Mouse (Mus musculus): ENCODE data around the gene Mdfic. TPM values are rescaled to one million over a fixed set of nuclear protein-coding genes. Genes with fewer than 3 reads are reported as not detected.

Gene Mdfic
- total RNA-seq, 2 experiments from 2014 or later, result 3.0 to 3.5 TPM

- peak; percentile 61 to 71 for DNase-seq (ENCODE audit: low spot score in 2 of 2)
These were observed 69.4 kb downstream of the Mdfic start for GRCm38 (mm10) chr6:15789523-15790500.

DNA sequence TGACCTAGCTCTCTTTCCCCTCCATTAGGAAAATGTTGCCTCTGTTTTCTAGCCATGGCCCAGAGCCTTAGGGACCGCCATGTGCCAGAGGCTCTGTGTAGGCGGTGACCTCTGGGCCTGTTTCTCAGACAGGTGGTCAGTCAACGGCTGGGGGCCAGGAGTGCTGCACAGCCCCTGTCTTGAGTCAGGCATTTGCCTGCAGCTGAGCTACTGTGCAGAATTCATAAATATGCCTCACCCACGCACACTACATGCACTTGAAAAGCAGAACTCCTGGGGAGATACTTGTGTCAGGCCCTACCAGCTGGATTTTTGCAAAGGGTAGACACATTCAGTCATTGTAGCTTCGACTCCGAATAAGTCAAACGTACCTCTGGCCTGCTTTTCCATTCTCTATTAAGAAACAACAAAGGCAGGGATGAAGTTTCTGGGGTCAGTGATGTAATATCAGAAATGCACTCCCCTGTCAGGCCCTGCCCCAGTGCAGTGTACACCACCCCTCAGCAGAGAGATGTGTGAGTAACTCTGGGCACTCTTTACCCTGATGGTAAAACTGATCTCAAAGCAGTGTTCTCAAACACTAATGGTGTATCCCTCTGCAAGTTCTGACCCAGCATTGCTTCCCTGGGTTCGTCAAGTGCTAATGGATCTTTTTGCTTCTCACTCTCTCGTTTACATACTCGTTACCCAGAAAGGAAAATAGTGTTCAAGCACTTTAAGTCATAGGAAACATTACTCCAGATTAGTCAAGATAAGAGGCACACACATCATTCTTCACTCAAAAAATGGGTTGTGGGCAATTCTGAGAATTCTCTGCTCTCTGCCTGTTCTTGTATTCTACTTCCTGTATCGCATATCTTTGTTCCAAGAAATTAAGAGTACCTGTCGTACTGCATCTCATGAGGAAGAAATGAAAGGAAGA, 72.5 kb downstream of the Mdfic start:
- no peak for DNase-seq (ENCODE audit: low spot score in 2 of 2)

DNA sequence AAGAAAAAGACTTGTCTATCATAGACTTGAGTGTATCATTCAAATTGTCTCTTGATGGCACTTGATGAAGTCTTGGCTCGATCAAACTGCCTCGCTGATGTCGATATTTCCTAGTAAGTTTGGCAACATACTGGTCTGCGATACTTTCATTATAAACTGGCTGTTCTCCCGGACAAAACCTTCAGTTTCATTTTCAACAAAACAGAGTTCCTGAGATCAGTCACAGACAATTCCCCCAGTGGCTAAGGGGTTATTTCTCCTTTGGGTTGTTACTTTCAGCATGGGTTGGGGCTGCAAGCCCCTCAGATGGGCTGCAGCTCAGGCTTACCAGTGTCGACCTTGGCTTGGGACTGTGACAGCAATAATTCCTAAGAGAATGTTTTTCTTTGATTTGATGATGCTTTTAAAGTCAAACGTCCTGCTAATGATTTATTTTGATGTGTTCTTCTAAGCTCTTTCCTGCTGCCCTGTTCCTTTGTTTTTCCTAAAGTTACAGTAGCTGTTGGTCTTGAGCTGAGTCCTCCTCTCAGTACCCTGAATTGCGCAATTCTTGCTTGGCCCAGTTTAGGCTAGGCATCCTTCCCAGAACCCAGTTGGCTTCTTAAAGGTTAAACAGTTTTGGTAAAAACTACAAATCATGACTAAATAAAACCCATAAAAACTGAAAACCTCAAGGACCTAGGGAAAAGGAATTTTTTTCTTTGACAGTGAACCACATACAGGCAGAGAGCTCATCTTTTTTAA, 73.3 kb downstream of the Mdfic start:
- DNase-seq (ENCODE audit: low spot score in 2 of 2), result no peak

DNA sequence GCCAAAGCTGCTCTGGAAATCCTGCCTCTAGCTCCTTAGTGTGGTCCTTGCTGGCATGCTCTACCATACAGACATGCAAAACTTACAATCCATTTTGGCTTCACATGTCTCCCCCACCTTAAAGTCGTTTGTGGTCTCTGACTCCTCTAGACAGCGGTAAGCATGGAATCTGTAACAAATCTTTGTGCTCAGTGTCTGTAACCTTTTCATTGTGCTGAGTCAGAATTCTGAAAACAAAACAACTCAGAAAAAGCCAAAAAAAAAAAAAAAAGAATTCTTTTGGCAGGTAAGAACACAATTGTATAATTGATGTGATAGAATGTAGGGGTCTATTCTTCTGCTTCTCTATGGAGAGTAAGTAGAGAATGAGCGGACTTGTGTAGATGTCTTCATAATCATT, 74.3 kb downstream of the Mdfic start:
- no peak for DNase-seq (ENCODE audit: low spot score in 2 of 2)

DNA sequence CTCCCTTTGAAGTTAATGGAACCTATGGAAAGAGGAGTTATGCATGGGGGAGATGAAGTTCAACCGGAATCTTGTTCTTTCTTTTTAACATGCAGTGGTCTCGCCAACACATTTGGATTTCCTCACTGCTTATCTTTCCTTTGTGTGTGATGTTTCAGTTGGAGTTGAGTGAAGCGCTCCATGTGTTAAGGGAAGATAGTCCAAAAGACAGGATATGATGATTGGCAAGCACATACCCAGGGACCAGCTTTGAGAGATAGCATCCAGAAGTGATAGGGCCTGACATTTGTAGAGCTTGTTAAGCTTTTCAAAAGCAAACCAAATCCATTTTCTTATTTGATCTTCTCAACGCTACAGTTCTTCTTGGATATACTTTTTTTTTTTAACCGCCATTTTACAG, 86.9 kb downstream of the Mdfic start:
- DNase-seq (ENCODE audit: low spot score in 2 of 2), result no peak

DNA sequence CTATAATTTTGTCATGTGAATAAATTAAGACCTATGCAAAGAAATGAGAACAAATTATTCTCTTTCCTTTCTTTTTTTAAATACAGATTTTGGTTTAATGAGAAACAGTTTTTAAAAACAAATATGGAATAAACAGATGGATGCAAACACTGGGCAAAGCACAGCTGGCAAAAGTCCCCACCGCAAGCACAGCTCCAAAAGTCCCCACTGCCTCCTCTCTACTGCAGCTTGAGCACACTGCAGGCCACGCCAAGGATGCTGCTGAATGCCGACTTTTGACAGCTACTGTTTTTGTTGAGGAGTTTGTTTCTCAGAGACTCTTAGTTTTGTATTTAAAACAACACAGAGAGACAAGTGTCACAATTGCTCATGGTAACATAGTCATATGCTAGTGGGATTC, 104.8 kb downstream of the Mdfic start:
- DNase-seq (ENCODE audit: low spot score in 2 of 2), result no peak

- DNase-seq (ENCODE audit: low spot score in 2 of 2), result no peak
These were observed 109.4 kb downstream of the Mdfic start for GRCm38 (mm10) chr6:15829812-15830211.

DNA sequence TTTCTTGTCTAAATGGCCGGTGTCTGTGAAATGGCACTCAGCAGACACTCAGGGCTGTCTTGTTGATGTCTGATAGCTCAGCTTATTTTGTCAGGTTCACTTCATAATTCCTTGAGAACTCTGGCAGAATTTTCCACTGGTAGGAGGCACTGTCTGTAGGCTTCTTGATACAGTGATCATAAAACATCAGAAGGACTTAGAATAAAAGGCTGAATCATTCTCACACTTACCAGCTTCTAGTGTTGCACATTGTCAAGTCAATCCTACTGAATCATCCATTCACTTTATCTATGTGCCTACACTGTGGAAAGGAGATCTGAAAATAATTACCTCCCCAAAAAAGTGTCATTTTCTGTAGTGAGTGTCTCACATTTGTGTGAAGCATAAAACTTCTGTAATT, 110.2 kb downstream of the Mdfic start:
- DNase-seq (ENCODE audit: low spot score in 2 of 2), result peak in 1 of 2 experiments; percentile 1

GRCm38 (mm10) chr6:15837695-15838094, 117.2 kb downstream of the Mdfic start:
- no peak for DNase-seq (ENCODE audit: low spot score in 2 of 2)

GRCm38 (mm10) chr6:15839831-15840230, 119.4 kb downstream of the Mdfic start:
- DNase-seq (ENCODE audit: low spot score in 2 of 2), result no peak

DNA sequence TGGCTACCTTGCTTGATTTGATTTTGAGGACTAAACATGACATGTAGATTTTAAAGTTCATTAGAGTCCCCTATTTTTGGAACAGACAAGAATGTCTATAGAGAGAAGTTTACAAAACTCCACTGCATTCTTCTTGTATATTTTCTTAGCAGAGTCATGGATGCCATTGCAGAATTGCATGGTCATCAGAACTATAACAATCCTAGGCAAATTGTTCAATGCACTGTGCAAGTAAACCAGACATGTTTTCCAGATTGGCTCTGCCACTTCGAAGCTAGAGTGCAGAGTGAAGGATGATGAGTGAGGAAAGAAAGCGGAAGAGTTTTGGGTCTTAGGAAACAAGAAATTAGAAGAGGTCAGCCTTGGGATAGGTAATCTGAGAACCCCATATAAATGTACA, 120.0 kb downstream of the Mdfic start:
- DNase-seq (ENCODE audit: low spot score in 2 of 2), result no peak

- no peak for DNase-seq (ENCODE audit: low spot score in 2 of 2)
These were observed 121.2 kb downstream of the Mdfic start for GRCm38 (mm10) chr6:15841476-15842209.

- DNase-seq (ENCODE audit: low spot score in 2 of 2), result no peak
These were observed 122.8 kb downstream of the Mdfic start for GRCm38 (mm10) chr6:15843295-15843694.

GRCm38 (mm10) chr6:15845711-15846342, 125.4 kb downstream of the Mdfic start:
- no peak for DNase-seq (ENCODE audit: low spot score in 2 of 2)

All from left cerebral cortex, adult 18-20 months (tissue).